9 mouse cellular contexts compared by ENCODE assay signal in the genomic region with DNA sequence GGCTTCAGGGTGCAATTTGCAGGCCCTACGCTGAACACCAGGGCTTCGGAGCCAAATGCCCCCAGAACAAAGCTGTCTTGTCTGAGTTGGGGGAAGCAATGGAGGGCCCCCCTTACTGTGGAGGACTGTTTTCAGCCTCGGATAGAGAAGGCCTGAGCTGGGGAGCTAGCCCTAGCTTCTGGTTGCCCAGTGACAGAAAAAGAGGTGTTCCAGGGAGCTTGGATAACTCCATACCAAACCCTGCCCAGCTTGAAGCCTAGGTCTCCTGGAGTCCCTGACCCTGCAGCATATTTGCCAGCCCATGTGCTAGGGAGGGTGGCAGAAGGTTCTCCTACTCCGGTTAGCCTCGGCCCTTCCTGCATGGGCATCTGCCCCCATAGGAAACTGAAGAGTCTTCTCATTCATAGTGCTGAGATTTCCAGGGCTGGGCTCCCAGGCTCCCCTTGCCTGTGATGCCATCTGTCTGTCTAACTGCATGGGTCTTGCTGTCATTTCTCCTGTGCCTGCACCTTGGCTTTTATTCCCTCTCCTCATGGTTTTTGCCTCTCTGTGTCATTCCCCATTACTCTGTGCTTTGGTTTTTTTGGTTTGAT. TPM values are rescaled to one million over a fixed set of nuclear protein-coding genes. Genes with fewer than 3 reads are reported as not detected.
DNase-seq lines count a peak whose midpoint lies in the region; ATAC-seq and TF ChIP-seq lines count a peak whose summit lies in the region.
"Had no signal": no experiment of that assay in that cellular context is flagged by ENCODE, and none has a peak within 500 bp of the region (broad histone marks: within the 10 kb centered on the region; RNA-seq: fewer than 3 reads in every experiment).

No protein-coding gene starts in this region.

- peak overlapping the region; percentile 60 for H3K9ac ChIP-seq in embryonic facial prominence, embryonic 14.5 days (ENCODE audit: low read depth, low read length)
- peak overlapping the region; percentile 41 for H3K9ac ChIP-seq in intestine, embryonic 14.5 days (ENCODE audit: low read length)

- H3K4me3 ChIP-seq in layer of hippocampus, adult 2 months, result peak overlapping the region; percentile 60
- peak overlapping the region; percentile 56 for H3K4me3 ChIP-seq in embryonic facial prominence, embryonic 14.5 days (ENCODE audit: low read depth, low read length)
- peak overlapping the region; percentile 68 for H3K4me3 ChIP-seq in intestine, embryonic 14.5 days (ENCODE audit: low read depth, low read length)
- peak overlapping the region; percentile 98 for H3K4me3 ChIP-seq in myocyte

- no peak for DNase-seq in layer of hippocampus, adult 2 months (ENCODE audit: low spot score in 2 of 2)
- no peak for DNase-seq in layer of hippocampus, adult 11-12 months (ENCODE audit: low spot score)
- no peak for DNase-seq in embryonic facial prominence, embryonic 14.5 days (ENCODE audit: low spot score)
- DNase-seq in intestine, embryonic 14.5 days (ENCODE audit: low spot score), result no peak
- DNase-seq in frontal cortex, postnatal 10 days (ENCODE audit: low spot score in 2 of 2), result no peak
- DNase-seq in natural killer cell, adult 2 months (ENCODE audit: low spot score in 2 of 2), result no peak
- no peak for DNase-seq in spleen, postnatal 36 days (ENCODE audit: low spot score in 2 of 2)
- DNase-seq: cerebellum, adult 11 months had no signal

- TF ChIP-seq CTCF in layer of hippocampus, adult 2 months (conservative IDR thresholded peaks at IDR 0.05), result no peak

- TF ChIP-seq POLR2A in myocyte (IDR thresholded peaks at IDR 0.05; ENCODE audit: insufficient read length, low read depth), result no peak

- 0 out of 2 replicates have a peak, but pooled peaks have one; percentile 5 for ATAC-seq in embryonic facial prominence, embryonic 14.5 days (ENCODE audit: low read depth)
- ATAC-seq in intestine, embryonic 14.5 days (replicated peaks; ENCODE audit: low FRiP score, low TSS enrichment, low read depth), result no peak

- peaks cover 14% of the 10 kb centered on the region; the same call in 1 of the 2 replicates for H3K27me3 ChIP-seq in embryonic facial prominence, embryonic 14.5 days (replicated peaks; ENCODE audit: control insufficient read depth, insufficient read depth, low read length)
- peaks cover 13% of the 10 kb centered on the region; the same call in 1 of the 2 replicates for H3K27me3 ChIP-seq in intestine, embryonic 14.5 days (replicated peaks; ENCODE audit: control insufficient read depth, insufficient read depth, low read length)
- no peaks in the 10 kb centered on the region for H3K27me3 ChIP-seq in myocyte (ENCODE audit: control insufficient read depth, insufficient read depth, insufficient read length)

- H3K79me2 ChIP-seq in myocyte (ENCODE audit: control insufficient read depth, insufficient read depth), result peaks cover 29% of the 10 kb centered on the region

- 27% methylated on average over 5 of the region's 5 CpGs for WGBS in embryonic facial prominence, embryonic 14.5 days
- WGBS in intestine, embryonic 14.5 days, result 22% methylated on average over 5 of the region's 5 CpGs

- H3ac ChIP-seq in myocyte (ENCODE audit: control insufficient read depth, insufficient read length), result peak overlapping the region; percentile 68

- H3K4me2 ChIP-seq in embryonic facial prominence, embryonic 14.5 days (ENCODE audit: low read depth, low read length), result peak overlapping the region; percentile 63
- H3K4me2 ChIP-seq in intestine, embryonic 14.5 days (ENCODE audit: low read length), result peak overlapping the region; percentile 80
- H3K4me2 ChIP-seq in myocyte (ENCODE audit: low read depth), result peak overlapping the region; percentile 97

- H3K27ac ChIP-seq in layer of hippocampus, adult 2 months, result peak overlapping the region; percentile 68
- H3K27ac ChIP-seq in embryonic facial prominence, embryonic 14.5 days (replicated peaks; ENCODE audit: low read depth, low read length), result peak overlapping the region; percentile 80
- H3K27ac ChIP-seq in intestine, embryonic 14.5 days (ENCODE audit: low read depth), result peak overlapping the region; percentile 87; the same call in 1 of the 2 replicates

- H3K9me3 ChIP-seq in embryonic facial prominence, embryonic 14.5 days (ENCODE audit: control insufficient read depth, low read length), result no peaks in the 10 kb centered on the region
- H3K9me3 ChIP-seq in intestine, embryonic 14.5 days (ENCODE audit: control insufficient read depth, low read length), result no peaks in the 10 kb centered on the region

- H3K36me3 ChIP-seq in embryonic facial prominence, embryonic 14.5 days (ENCODE audit: control insufficient read depth, insufficient read depth, low read length), result no peaks in the 10 kb centered on the region; the same call in 1 of the 2 replicates
- H3K36me3 ChIP-seq in intestine, embryonic 14.5 days (ENCODE audit: control insufficient read depth, insufficient read depth, low read length), result 0 out of 2 replicates have a peak, but pooled peaks cover 5% of the 10 kb centered on the region
- no peaks in the 10 kb centered on the region for H3K36me3 ChIP-seq in myocyte (ENCODE audit: control insufficient read depth, insufficient read depth)

- H3K4me1 ChIP-seq in embryonic facial prominence, embryonic 14.5 days (ENCODE audit: control insufficient read depth, insufficient read depth, low read length), result peaks cover 25% of the 10 kb centered on the region
- H3K4me1 ChIP-seq in intestine, embryonic 14.5 days (replicated peaks; ENCODE audit: control insufficient read depth, insufficient read depth, low read length), result peaks cover 26% of the 10 kb centered on the region

TF ChIP-seq in myocyte, 11 proteins besides CTCF, POLR2A, EP300 and RAD21:
- TF ChIP-seq MYOG (IDR thresholded peaks at IDR 0.05; ENCODE audit: control insufficient read depth in 1 of 3, insufficient read depth in 1 of 3, insufficient read length in 2 of 3, low read depth in 2 of 3) (no peak), TCF12 (IDR thresholded peaks at IDR 0.05; ENCODE audit: insufficient read depth, poor library complexity, severe bottlenecking) (no peak), POLR2AphosphoS2 (IDR thresholded peaks at IDR 0.05; ENCODE audit: insufficient read length, low read depth) (no peak), E2F4 (IDR thresholded peaks at IDR 0.05; ENCODE audit: insufficient read depth) (no peak), REST (IDR thresholded peaks at IDR 0.05; ENCODE audit: insufficient read depth, insufficient read length) (no peak)

RNA-seq across cellular contexts. Expression of gene Loxl3, which starts 0.6 kb away (rescaled TPM):
- 1 to 10 TPM; 2.4 to 3.5 TPM for total RNA-seq in layer of hippocampus, adult 2 months (2021)
- 19.7 and 21.4 TPM in 2 replicates for polyA plus RNA-seq in embryonic facial prominence, embryonic 14.5 days (2014; fragmentation: Nextera tagmentation; extraction: Ambion mirVana)
- polyA plus RNA-seq in intestine, embryonic 14.5 days (2014; fragmentation: Nextera tagmentation; extraction: Ambion mirVana), result 13.6 and 14.4 TPM in 2 replicates
- 14.4 TPM for polyA plus RNA-seq in myocyte (2012; fragmentation: generic; extraction: Trizol)

RNA-seq across cellular contexts. Expression of gene Dok1, which starts 1.3 kb away (rescaled TPM):
- total RNA-seq in layer of hippocampus, adult 2 months (2021), result 1 to 10 TPM; 3.2 to 3.3 TPM
- polyA plus RNA-seq in embryonic facial prominence, embryonic 14.5 days (2014; fragmentation: Nextera tagmentation; extraction: Ambion mirVana), result 6.7 and 8.7 TPM in 2 replicates
- 7.6 and 9.1 TPM in 2 replicates for polyA plus RNA-seq in intestine, embryonic 14.5 days (2014; fragmentation: Nextera tagmentation; extraction: Ambion mirVana)
- 41.3 TPM for polyA plus RNA-seq in myocyte (2012; fragmentation: generic; extraction: Trizol)

RNA-seq across cellular contexts. Expression of gene Aup1, which starts 19.8 kb away (rescaled TPM):
- 100 to 1,000 TPM; 131 to 133 TPM for total RNA-seq in layer of hippocampus, adult 2 months (2021)
- 118 and 121 TPM in 2 replicates for polyA plus RNA-seq in embryonic facial prominence, embryonic 14.5 days (2014; fragmentation: Nextera tagmentation; extraction: Ambion mirVana)
- 158 and 167 TPM in 2 replicates for polyA plus RNA-seq in intestine, embryonic 14.5 days (2014; fragmentation: Nextera tagmentation; extraction: Ambion mirVana)
- polyA plus RNA-seq in myocyte (2012; fragmentation: generic; extraction: Trizol), result 199 TPM

RNA-seq across cellular contexts. Expression of gene Htra2, which starts 20.5 kb away (rescaled TPM):
- 10 to 100 TPM; 52.9 to 54.5 TPM for total RNA-seq in layer of hippocampus, adult 2 months (2021)
- polyA plus RNA-seq in embryonic facial prominence, embryonic 14.5 days (2014; fragmentation: Nextera tagmentation; extraction: Ambion mirVana), result 43.0 and 46.3 TPM in 2 replicates
- polyA plus RNA-seq in intestine, embryonic 14.5 days (2014; fragmentation: Nextera tagmentation; extraction: Ambion mirVana), result 42.6 and 45.9 TPM in 2 replicates
- polyA plus RNA-seq in myocyte (2012; fragmentation: generic; extraction: Trizol), result 96.2 TPM

RNA-seq across cellular contexts. Expression of gene Dqx1, which starts 23.1 kb away (rescaled TPM):
- total RNA-seq in layer of hippocampus, adult 2 months (2021), result under 1 TPM; 0.69 to 0.79 TPM
- 0.65 and 0.67 TPM in 2 replicates for polyA plus RNA-seq in embryonic facial prominence, embryonic 14.5 days (2014; fragmentation: Nextera tagmentation; extraction: Ambion mirVana)
- 7.7 and 8.2 TPM in 2 replicates for polyA plus RNA-seq in intestine, embryonic 14.5 days (2014; fragmentation: Nextera tagmentation; extraction: Ambion mirVana)
- 0.24 TPM for polyA plus RNA-seq in myocyte (2012; fragmentation: generic; extraction: Trizol)
